Mouse (Mus musculus): ENCODE measurements at regions not wholly inside any gene's neighbourhood (a gene's known extent, or its start where the extent isn't known, plus 50 kb on each side); places are given as distances from the start of the nearest gene placed in this dataset.
"Not testable (repeated sequence)": the region's sequence is repeated elsewhere in the genome, so short reads cannot be mapped to it uniquely, and the experiment has no call there.

GRCm38 (mm10) chr1:150202022-150202421 lies 102.2 kb downstream of the Ptgs2 start:
- intact Hi-C loops (cut with DNase I), result no loop called here
- no peaks in the 10 kb centered on the region for H3K4me1 ChIP-seq (ENCODE audit: control insufficient read depth, insufficient read depth, low read length)
- no peak overlapping the region for H3K9ac ChIP-seq (ENCODE audit: low read depth, low read length)
- H3K79me2 ChIP-seq (replicated peaks; ENCODE audit: control insufficient read depth, insufficient read depth, low read length), result no peaks in the 10 kb centered on the region
- DNase-seq, result no peak
- H3K27ac ChIP-seq, result no peak overlapping the region
- TF ChIP-seq CTCF (IDR thresholded peaks at IDR 0.05) (no peak), EP300 (IDR thresholded peaks at IDR 0.05; ENCODE audit: insufficient read depth, low read depth, low read length) (no peak), POLR2A (IDR thresholded peaks at IDR 0.05; ENCODE audit: insufficient read depth, low read depth, low read length) (no peak)
- no peak overlapping the region for H3K4me3 ChIP-seq
- H3K36me3 ChIP-seq (ENCODE audit: control insufficient read depth, insufficient read depth, low read length), result no peaks in the 10 kb centered on the region
- WGBS, result 74% methylated on average over 2 of the region's 2 CpGs
- H3K27me3 ChIP-seq (ENCODE audit: control insufficient read depth, insufficient read depth, low read length), result no peaks in the 10 kb centered on the region

- Histone ChIP-seq H3K9ac (ENCODE audit: low read depth, low read length) (no peak overlapping the region), H3K27ac (no peak overlapping the region), H3K36me3 (ENCODE audit: control insufficient read depth, insufficient read depth, low read length) (no peaks in the 10 kb centered on the region), H3K4me3 (no peak overlapping the region), H3K27me3 (ENCODE audit: control insufficient read depth, insufficient read depth, low read length) (no peaks in the 10 kb centered on the region), H3K4me1 (ENCODE audit: control insufficient read depth, insufficient read depth, low read length) (no peaks in the 10 kb centered on the region), H3K79me2 (replicated peaks; ENCODE audit: control insufficient read depth, insufficient read depth, low read length) (no peaks in the 10 kb centered on the region)
- intact Hi-C loops (cut with DNase I), result no loop called here
- DNase-seq, result no peak
- TF ChIP-seq POLR2A (IDR thresholded peaks at IDR 0.05; ENCODE audit: insufficient read depth, low read depth, low read length) (no peak), EP300 (IDR thresholded peaks at IDR 0.05; ENCODE audit: insufficient read depth, low read depth, low read length) (no peak), CTCF (IDR thresholded peaks at IDR 0.05) (no peak)
Measured at GRCm38 (mm10) chr1:150212454-150212853, 106.8 kb upstream of the Pdc start.

GRCm38 (mm10) chr1:150216672-150217071 lies 102.5 kb upstream of the Pdc start:
- TF ChIP-seq CTCF (IDR thresholded peaks at IDR 0.05) (no peak), EP300 (IDR thresholded peaks at IDR 0.05; ENCODE audit: insufficient read depth, low read depth, low read length) (no peak), POLR2A (IDR thresholded peaks at IDR 0.05; ENCODE audit: insufficient read depth, low read depth, low read length) (no peak)

GRCm38 (mm10) chr1:150218802-150219201 lies 100.4 kb upstream of the Pdc start:
- TF ChIP-seq POLR2A (IDR thresholded peaks at IDR 0.05; ENCODE audit: insufficient read depth, low read depth, low read length) (no peak), EP300 (IDR thresholded peaks at IDR 0.05; ENCODE audit: insufficient read depth, low read depth, low read length) (no peak), CTCF (IDR thresholded peaks at IDR 0.05) (no peak)
- no peak overlapping the region for H3K4me3 ChIP-seq
- DNase-seq, result no peak
- H3K36me3 ChIP-seq (ENCODE audit: control insufficient read depth, insufficient read depth, low read length), result no peaks in the 10 kb centered on the region
- H3K79me2 ChIP-seq (replicated peaks; ENCODE audit: control insufficient read depth, insufficient read depth, low read length), result no peaks in the 10 kb centered on the region
- WGBS, result 35% methylated on average over 2 of the region's 2 CpGs
- intact Hi-C loops (cut with DNase I), result no loop called here
- H3K9ac ChIP-seq (ENCODE audit: low read depth, low read length), result no peak overlapping the region
- H3K27me3 ChIP-seq (ENCODE audit: control insufficient read depth, insufficient read depth, low read length), result no peaks in the 10 kb centered on the region
- H3K4me1 ChIP-seq (ENCODE audit: control insufficient read depth, insufficient read depth, low read length), result no peaks in the 10 kb centered on the region
- no peak overlapping the region for H3K27ac ChIP-seq

More at GRCm38 (mm10) chr1:150216672-150217071, 102.5 kb upstream of the Pdc start:
- Histone ChIP-seq H3K4me1 (ENCODE audit: control insufficient read depth, insufficient read depth, low read length) (no peaks in the 10 kb centered on the region), H3K27ac (no peak overlapping the region), H3K79me2 (replicated peaks; ENCODE audit: control insufficient read depth, insufficient read depth, low read length) (no peaks in the 10 kb centered on the region), H3K4me3 (no peak overlapping the region), H3K36me3 (ENCODE audit: control insufficient read depth, insufficient read depth, low read length) (no peaks in the 10 kb centered on the region), H3K9ac (ENCODE audit: low read depth, low read length) (no peak overlapping the region), H3K27me3 (ENCODE audit: control insufficient read depth, insufficient read depth, low read length) (no peaks in the 10 kb centered on the region)
- intact Hi-C loops (cut with DNase I), result no loop called here
- WGBS, result 79% methylated on average over 3 of the region's 3 CpGs
- no peak for DNase-seq

- no peaks in the 10 kb centered on the region for H3K36me3 ChIP-seq (ENCODE audit: control insufficient read depth, insufficient read depth, low read length)
- no peak overlapping the region for H3K4me3 ChIP-seq
- intact Hi-C loops (cut with DNase I), result no loop called here
- TF ChIP-seq CTCF (IDR thresholded peaks at IDR 0.05), result no peak
- no peak for TF ChIP-seq POLR2A (IDR thresholded peaks at IDR 0.05; ENCODE audit: insufficient read depth, low read depth, low read length)
- TF ChIP-seq EP300 (IDR thresholded peaks at IDR 0.05; ENCODE audit: insufficient read depth, low read depth, low read length), result no peak
- H3K79me2 ChIP-seq (replicated peaks; ENCODE audit: control insufficient read depth, insufficient read depth, low read length), result no peaks in the 10 kb centered on the region
- no peak for DNase-seq
- H3K9ac ChIP-seq (ENCODE audit: low read depth, low read length), result no peak overlapping the region
- H3K4me1 ChIP-seq (ENCODE audit: control insufficient read depth, insufficient read depth, low read length), result no peaks in the 10 kb centered on the region
- WGBS, result 52% methylated on average over 6 of the region's 6 CpGs
- no peaks in the 10 kb centered on the region for H3K27me3 ChIP-seq (ENCODE audit: control insufficient read depth, insufficient read depth, low read length)
- H3K27ac ChIP-seq, result no peak overlapping the region
Measured at GRCm38 (mm10) chr1:150225529-150225928, 93.7 kb upstream of the Pdc start.

GRCm38 (mm10) chr1:150239504-150239903 lies 79.7 kb upstream of the Pdc start:
- not testable (repeated sequence) for H3K79me2 ChIP-seq (replicated peaks; ENCODE audit: control insufficient read depth, insufficient read depth, low read length)
- WGBS, result 89% methylated on average over 1 of the region's 1 CpGs

More at GRCm38 (mm10) chr1:150239504-150239903, 79.7 kb upstream of the Pdc start:
- H3K4me1 ChIP-seq (ENCODE audit: control insufficient read depth, insufficient read depth, low read length); H3K27ac ChIP-seq; H3K4me3 ChIP-seq; intact Hi-C loops (cut with DNase I); H3K27me3 ChIP-seq (ENCODE audit: control insufficient read depth, insufficient read depth, low read length); DNase-seq; H3K36me3 ChIP-seq (ENCODE audit: control insufficient read depth, insufficient read depth, low read length); H3K9ac ChIP-seq (ENCODE audit: low read depth, low read length): not testable (repeated sequence)
